Mouse (Mus musculus): ENCODE measurements around the gene Vwa8. TPM values are rescaled to one million over a fixed set of nuclear protein-coding genes. Genes with fewer than 3 reads are reported as not detected.

Gene Vwa8
- 10.6 to 14.4 TPM (median 12.2 TPM) in 4 replicates for total RNA-seq (2023; ENCODE audit: inconsistent age)

DNA sequence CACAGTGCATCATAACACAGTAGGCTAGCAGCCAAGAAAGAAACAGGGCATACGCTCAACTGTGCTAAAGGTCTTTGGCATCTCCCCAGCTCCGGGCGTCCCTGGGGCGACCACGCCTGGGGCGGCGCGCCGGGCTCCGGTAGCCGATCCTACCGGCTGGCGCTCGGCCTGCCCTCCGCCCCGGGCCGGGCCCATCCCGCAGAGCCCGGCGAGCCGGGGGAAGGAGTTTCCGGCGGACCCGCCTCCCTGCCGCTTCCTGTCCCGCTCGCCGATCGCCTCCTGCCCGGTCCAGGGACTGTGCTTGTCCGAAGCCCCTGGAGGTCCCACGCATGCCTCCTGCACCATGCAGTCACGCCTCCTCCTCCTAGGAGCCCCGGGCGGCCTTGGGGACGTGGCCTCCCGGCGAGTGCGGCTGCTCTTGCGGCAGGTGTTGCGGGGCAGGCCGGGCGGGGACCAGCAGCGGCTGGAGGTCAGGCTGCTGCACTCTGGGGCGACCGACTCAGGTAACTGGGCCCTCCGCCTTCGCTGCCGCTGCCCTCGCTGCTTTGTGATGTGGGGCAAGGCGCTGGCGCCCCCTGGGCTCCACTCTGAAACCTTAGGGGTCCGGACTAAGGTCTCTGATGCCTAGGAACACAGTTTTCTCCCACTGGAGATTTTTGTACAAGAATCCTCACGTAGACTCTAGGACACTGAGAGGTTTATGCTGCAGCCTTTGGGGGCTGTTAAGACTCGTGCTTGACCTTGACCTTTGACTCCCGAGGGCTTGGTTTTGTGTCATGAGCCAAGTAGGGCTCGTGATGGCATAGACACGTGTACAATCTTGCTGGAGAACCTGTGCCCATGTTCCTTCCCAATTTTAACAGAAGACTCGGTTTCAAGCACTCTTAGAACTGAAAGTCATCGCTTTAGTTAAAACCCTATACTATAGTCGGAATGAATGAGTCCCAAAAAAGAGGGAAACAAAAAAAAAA, at the start of gene Vwa8:
Gene Vwa8 (plus strand): TSS at position 112 of the 971 bp plus-strand sequence.

Other genes starting within 250 kb of the Vwa8 start
- 2.4 to 3.4 TPM (median 2.7 TPM) in 4 replicates for gene Dgkh, start 116.3 kb upstream of the Vwa8 start, total RNA-seq (2023; ENCODE audit: inconsistent age)